Mouse (Mus musculus) ovary, adult 18-20 months (tissue): ENCODE measurements around the gene Prim1.
"Not testable (repeated sequence)": the region's sequence is repeated elsewhere in the genome, so short reads cannot be mapped to it uniquely, and the experiment has no call there.

Experiments used
- DNase-seq: peaks from one replicate; pipeline ENCODE4 v3.0.0; 2022; ENCODE audit warnings: low spot score, mixed read lengths

Gene Prim1

GRCm38 (mm10) chr10:128039167-128039566 lies 24.2 kb downstream of the Prim1 start:
- DNase-seq: no peak

- DNase-seq: no peak
Observed at GRCm38 (mm10) chr10:128039858-128040257, 24.9 kb downstream of the Prim1 start.

DNA sequence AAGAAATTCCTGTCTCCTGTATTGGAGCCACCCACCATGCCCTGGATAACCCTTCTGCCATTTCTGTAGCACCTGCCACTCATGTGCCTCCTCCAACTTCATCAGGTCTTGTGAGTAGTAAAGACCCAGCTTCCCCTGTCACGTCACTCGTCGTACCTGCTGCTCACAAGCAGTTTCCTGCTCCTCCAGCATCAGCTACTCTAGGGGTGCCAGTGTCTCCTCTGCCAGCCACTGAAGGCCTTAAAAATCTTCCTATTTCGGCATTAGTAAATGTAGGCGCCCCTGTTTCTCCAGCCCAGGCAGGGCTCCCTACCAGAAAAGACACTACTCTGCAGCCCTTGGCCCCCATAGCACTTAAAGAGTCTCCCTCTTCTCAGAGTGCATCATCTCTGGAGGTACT lies 25.3 kb downstream of the Prim1 start:
- DNase-seq: no peak

DNA sequence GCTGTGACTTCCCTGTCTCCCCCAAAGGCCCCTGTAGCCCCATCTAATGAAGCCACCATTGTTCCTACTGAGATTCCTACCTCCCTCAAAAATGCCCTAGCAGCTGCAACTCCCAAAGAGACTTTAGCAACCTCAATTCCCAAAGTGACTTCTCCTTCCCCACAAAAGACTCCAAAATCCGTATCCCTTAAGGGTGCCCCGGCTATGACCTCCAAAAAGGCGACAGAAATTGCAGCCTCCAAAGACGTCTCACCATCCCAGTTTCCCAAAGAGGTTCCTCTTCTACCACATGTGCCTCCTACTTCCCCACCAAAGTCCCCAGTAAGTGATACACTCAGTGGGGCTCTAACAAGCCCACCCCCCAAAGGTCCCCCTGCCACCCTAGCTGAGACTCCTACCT lies 26.7 kb downstream of the Prim1 start:
- DNase-seq: no peak

DNA sequence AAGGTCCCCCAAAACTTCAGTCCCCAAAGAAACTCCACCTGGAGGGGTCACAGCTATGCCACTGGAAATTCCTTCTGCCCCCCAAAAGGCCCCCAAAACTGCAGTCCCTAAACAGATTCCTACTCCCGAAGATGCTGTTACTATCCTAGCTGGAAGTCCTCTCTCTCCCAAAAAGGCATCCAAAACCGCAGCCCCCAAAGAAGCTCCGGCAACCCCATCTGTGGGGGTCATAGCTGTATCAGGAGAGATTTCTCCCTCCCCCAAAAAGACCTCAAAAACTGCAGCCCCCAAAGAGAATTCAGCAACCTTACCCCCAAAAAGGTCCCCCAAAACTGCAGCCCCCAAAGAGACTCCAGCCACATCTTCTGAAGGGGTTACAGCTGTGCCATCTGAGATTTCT lies 27.5 kb downstream of the Prim1 start:
- DNase-seq: no peak

DNA sequence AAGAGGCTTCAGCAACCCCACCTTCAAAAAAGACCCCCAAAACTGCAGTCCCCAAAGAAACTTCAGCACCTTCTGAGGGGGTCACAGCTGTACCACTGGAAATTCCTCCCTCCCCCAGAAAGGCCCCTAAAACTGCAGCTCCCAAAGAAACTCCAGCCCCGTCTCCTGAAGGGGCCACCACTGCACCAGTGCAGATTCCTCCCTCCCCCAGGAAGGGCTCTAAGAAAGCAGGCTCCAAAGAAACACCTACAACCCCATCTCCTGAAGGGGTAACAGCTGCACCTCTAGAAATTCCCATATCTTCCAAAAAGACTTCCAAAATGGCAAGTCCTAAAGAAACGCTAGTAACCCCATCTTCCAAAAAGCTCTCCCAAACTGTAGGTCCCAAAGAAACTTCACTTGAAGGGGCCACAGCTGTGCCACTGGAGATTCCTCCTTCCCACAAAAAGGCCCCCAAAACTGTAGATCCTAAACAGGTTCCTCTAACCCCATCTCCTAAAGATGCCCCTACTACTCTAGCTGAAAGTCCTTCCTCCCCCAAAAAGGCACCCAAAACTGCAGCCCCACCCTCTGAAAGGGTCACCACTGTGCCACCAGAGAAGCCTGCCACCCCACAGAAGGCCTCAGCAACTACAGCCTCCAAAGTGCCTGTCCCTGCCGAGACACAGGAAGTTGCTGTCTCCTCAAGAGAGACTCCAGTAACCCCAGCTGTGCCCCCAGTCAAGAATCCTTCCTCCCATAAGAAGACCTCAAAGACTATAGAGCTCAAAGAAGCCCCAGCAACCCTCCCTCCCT lies 28.3 kb downstream of the Prim1 start:
- DNase-seq: no peak

- no peak for DNase-seq
Observed at GRCm38 (mm10) chr10:128048157-128048556, 33.2 kb downstream of the Prim1 start.

- no peak for DNase-seq
Observed at GRCm38 (mm10) chr10:128049741-128050140, 34.8 kb downstream of the Prim1 start.

DNA sequence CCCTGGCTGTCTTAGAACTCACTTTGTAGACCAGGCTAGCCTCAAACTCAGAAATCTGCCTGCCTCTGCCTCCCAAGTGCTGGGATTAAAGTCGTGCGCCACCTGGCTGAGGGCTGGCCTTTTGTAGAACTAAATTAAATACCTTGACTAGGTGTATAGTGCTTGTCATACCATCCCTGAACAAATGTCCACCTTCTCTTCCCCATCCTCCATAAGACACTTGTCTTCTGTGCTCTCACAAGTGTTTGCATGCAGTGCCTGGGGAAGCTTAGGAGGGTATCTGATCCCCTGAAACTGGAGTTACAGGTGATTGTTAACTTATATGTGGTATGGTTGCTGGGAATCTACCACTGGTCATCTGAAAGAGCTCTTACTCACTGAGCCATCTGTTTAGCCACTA lies 35.4 kb downstream of the Prim1 start:
- no peak for DNase-seq

DNA sequence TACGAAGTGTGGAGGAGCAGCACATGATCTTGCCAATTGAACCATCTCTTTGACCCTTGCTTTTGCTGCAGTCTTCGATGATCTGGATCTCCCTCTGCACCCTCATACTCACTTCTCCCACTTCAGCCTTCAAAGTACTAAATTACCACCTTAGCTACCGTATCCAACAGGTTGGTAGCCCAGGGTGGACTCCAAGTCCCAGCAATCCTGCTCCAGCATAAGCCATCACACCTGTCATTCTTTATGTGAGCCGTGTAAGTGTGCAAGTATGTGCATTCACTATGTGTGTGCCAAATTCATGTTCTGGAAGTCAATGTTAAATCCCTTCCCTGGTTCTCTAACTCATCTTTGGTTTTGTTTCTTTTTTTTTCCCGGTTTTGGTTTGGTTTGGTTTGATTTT lies 36.6 kb downstream of the Prim1 start:
- no peak for DNase-seq

- not testable (repeated sequence) for DNase-seq
Observed at GRCm38 (mm10) chr10:128052136-128052535, 37.2 kb downstream of the Prim1 start.

DNA sequence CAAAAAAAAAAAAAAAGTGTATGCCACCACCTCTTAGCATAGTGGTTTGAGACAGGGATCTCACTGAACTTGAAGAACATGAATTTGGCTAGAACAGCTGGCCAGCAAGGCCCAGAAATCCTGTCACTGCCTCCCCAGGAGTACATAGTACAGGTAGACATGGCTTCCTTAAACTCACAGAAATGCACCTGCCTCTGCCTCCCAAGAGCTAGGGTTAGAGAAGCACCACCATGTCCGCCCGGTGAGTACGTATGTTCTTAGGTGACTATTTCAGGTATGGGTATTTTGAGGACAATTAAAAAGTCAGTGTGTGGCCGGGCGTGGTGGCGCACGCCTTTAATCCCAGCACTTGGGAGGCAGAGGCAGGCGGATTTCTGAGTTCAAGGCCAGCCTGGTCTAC lies 38.0 kb downstream of the Prim1 start:
- no peak for DNase-seq

GRCm38 (mm10) chr10:128058184-128058583 lies 43.2 kb downstream of the Prim1 start:
- DNase-seq: no peak

DNA sequence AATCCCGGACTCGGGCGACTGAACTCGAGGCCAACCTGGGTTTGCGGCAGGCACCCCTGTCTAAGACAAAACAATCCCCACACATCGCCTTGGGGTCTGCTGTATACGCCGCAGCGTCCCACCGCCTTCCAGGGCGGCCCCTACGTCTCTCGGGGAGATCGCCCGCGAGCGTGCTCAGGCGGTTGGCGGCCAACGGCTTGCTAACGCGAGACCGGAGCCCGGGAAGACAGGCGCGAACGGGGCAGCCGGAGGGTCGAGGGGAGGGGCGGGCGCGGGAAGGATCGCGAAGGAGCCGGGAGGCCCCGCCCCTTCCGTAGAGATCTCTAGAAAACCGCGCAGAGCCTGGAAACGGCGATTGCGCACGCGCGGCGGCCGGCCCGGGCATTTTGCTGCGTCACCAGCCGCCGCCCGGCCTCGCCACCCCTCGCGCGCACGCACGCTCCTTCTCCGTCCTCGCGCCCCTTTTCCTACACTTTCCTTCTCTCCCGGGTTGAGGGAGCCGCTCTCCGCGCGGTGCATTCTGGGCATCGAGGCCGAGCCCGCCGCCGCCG lies 43.7 kb downstream of the Prim1 start, which contains the start of gene Ptges3:
TSS of gene Ptges3 (plus strand) at position 354 of the 551 bp plus-strand sequence.
- peak; percentile 94 for DNase-seq

DNA sequence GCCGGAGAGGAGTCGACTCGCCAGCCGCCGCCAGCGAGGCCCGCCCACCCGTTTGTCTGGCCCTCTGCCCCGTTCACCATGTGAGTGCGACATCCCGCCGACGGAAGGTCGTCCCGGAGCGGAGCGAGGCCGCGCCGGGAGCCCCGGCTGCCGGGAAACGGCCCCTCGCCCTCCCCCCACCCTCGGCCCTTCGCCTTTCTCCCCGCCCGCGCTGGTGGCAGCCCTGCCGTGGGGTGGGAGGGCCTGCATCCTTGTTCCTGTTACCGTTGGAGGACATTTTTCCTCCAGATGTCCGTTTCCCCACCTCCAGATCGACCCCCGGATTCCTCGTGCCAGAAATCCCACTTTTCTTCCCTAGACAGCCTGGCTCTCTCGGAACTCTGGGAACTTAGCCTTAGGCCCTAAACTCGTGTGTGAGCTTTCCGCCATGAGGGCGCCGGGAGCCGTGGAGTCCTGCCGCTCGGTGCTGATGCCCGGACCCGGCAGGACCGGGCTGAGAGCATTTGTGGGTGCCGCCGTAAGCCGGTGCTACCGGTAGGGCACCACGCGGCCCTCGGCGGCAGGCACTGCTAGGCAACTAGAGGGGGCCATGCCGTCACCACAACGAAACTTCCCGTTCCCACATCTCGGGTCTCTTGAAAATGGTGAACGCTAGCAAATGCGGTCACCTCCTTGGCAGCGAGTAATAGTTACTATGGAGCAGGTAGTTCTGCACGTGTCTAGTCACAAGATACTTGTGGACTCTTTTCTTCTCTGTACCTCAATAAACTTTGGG lies 44.4 kb downstream of the Prim1 start:
- DNase-seq: no peak

- DNase-seq: no peak
Observed at GRCm38 (mm10) chr10:128061109-128061508, 46.1 kb downstream of the Prim1 start.

GRCm38 (mm10) chr10:128062221-128062989 lies 47.4 kb downstream of the Prim1 start:
- DNase-seq: no peak

GRCm38 (mm10) chr10:128066072-128066471 lies 51.1 kb downstream of the Prim1 start:
- no peak for DNase-seq

GRCm38 (mm10) chr10:128069201-128069600 lies 54.2 kb downstream of the Prim1 start:
- DNase-seq: no peak

GRCm38 (mm10) chr10:128070432-128070831 lies 55.5 kb downstream of the Prim1 start:
- DNase-seq: not testable (repeated sequence)

DNA sequence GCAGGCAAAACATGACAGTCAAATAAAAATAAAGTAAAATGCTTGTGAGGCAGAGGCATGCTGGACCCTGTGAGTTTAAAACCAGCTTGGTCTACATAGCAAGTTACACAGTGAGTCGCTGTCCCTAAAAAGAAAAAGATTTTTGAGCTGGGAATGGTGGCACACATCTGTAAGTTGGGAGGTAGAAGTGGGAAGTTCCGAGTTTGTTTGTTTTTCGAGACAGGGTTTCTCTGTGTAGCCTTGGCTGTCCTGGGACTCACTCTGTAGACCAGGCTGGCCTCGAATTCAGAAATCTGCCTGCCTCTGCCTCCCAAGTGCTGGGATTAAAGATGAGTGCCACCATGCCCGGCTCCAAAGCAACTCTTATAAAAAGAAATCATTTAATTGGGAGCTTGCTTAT lies 63.3 kb downstream of the Prim1 start:
- DNase-seq: not testable (repeated sequence)
